Mouse (Mus musculus) brain, embryonic 18.5 days (tissue): ENCODE measurements at regions not wholly inside any gene's neighbourhood (a gene's known extent, or its start where the extent isn't known, plus 50 kb on each side); places are given as distances from the start of the nearest gene placed in this dataset.

Source experiments
- DNase-seq: peaks from one replicate; pipeline ENCODE4 v3.0.0-alpha.2; 2012; ENCODE audit warnings: low read depth, low spot score

- DNase-seq, result no peak
Measured at GRCm38 (mm10) chr2:61245526-61245925, 282.5 kb upstream of the Rbms1 start.

DNA sequence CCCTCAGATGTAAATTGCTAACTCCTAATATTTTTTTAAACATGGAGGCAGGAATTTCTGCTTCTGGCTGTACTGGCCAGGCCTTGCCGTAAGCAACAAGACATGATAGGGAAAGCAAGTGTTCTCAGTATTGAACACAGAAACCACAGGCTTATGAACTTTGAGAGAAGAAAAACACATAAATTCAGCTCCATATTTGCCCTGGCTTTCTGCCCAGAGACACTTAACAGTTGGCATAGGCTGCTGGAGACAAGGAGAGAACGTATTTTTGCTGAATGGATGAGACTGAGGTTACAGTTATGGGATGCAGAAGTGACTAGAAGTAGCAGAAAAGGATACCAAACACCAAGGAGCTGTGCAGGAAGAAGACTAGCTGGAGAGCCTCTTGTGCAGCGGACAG, 258.7 kb upstream of the Rbms1 start:
- DNase-seq, result no peak

- DNase-seq, result no peak
Measured at GRCm38 (mm10) chr2:61221157-61221556, 258.2 kb upstream of the Rbms1 start.

DNA sequence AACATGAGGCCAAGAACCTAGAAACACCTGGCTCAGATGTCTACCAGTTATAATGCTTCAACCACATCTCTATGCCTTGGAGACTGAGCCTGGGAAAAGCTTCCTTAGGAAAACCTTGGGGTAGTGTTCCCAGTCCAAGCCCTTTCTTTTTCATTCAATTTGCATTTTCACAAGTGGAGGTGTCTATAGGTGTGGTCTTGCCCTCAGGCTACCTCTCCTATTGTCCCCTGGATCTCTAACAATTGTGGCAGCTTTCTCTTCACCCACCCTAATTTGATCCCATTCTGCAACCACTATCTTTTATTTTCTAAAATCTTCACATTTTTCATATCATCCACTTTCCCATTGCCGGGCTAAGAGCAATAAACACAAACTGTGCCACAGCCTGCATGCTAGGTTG, 251.0 kb upstream of the Rbms1 start:
- DNase-seq, result no peak

DNA sequence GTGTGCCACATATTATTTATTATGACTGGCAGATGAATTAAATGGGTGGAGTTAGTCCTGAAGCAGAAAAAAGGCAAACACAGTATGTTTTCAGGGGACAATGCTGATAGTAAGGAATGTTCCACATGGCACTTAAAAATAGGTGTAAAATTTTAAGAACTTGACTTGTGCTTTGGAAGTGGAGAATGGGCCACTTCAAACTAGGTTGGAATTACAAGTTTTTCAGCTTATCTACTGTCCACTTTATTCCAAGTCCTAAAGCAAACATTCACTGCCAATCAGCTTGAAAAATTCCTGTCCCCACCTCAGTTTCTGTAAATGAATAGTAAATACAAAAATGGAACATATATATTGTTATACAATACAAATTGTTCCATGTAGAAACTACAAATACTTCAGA, 238.4 kb upstream of the Rbms1 start:
- no peak for DNase-seq

GRCm38 (mm10) chr2:61193976-61194375, 231.0 kb upstream of the Rbms1 start:
- DNase-seq, result no peak

DNA sequence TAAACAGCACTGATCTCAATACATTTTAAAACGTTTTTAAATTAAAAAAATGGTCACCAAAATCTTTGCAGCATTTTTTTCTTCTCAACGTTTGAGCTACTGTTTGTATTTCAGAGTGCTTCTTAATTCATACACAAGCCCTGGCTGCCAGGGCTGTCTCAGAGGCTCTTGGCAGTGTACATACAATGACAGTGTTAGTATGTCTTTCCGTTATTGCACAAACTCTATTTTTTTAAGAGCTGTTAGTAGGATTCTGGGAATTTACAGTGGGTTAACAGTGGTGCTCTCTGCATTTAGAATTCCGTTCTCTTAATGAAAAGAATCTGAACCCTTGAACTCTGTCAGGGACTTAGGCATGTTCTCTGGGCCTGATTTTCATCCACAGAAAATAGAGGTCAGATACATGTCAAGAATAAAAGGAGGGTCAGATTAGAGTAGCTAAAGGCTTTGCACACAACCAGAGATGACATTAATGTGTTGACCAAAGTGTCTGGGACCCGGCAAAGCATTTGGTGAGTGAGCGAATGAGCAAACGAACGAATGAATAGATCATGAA, 219.5 kb upstream of the Rbms1 start:
- no peak for DNase-seq

DNA sequence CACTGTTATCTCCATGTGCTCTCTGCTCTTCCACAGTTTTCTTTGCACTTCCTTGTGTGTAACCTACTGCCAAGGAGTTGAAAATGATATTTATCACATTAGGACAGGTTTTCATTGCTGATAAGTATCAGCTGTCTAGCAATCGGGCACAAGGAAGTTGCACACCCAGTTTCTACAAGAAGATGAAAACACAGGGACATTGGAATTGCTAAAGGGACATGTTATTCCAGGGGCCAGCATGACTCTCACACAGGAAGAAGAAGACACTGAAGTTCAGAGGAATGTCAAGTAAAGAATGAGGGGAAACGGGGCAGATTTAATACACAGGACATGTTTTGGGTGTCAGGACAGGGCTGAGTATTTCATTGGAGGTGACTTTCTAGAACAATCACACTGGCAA, 214.8 kb upstream of the Rbms1 start:
- no peak for DNase-seq

DNA sequence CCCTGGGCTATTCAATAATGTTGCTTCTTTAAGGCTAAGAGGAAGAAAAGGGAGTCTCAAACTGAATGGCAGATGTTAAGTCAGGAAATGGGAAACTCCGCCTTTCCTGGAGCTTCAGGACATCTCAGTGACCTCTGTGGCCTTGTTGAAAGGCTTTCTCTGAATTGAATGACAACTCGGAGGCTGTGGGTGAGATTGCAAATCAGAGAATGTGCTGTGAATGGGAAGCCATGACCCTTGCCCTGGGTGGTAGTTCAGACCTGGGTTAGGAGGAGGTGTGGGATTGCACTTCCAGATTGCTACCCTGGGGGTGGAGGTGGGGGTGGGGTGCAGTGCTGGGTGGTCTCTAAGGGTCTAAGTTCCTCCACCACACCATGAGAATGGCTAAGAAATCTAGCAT, 213.8 kb upstream of the Rbms1 start:
- DNase-seq, result no peak

GRCm38 (mm10) chr2:61173581-61173980, 210.6 kb upstream of the Rbms1 start:
- DNase-seq, result no peak

DNA sequence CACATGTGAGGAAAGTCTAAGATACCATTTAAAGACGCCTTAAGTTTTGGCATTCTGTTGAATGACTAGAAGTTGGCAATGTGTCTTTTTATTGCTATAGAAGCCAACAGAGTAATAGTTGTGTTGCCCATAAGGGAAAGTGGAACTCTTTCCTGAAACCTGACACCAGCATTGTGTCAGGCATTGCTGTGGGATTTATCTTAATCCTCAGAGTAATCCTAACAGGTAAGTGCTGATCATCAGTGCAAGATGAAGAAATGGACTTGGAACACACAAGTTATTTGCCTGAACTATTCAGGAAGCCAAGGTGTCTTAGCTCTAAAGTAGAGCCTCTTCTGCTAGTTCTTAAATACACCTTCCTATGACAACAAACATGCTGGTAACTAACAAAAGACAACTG, 198.3 kb upstream of the Rbms1 start:
- DNase-seq, result no peak

GRCm38 (mm10) chr2:61159761-61160160, 196.8 kb upstream of the Rbms1 start:
- no peak for DNase-seq

- no peak for DNase-seq
Measured at GRCm38 (mm10) chr2:61138998-61139631, 176.1 kb upstream of the Rbms1 start.

- DNase-seq, result no peak
Measured at GRCm38 (mm10) chr2:61138625-61138997, 175.6 kb upstream of the Rbms1 start.

DNA sequence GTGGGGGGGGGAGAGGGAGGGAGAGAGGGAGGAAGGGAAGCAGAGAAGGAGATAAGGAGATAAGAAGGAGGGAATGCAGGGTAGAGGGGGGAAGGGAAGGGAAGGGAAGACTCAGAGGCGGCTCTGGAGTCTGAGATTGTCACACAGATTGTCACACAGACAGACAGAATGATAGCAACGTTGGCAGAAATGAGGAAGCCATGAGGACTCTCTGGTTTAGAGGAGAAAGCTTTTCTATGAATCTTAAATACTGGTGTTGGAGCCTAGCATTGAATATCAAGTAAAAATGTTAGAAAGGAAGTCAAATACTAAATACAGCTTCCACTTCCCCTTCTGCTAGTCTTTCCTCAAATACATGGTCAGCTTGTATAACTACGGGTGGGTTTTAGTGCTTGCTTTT, 174.4 kb upstream of the Rbms1 start:
- no peak for DNase-seq

DNA sequence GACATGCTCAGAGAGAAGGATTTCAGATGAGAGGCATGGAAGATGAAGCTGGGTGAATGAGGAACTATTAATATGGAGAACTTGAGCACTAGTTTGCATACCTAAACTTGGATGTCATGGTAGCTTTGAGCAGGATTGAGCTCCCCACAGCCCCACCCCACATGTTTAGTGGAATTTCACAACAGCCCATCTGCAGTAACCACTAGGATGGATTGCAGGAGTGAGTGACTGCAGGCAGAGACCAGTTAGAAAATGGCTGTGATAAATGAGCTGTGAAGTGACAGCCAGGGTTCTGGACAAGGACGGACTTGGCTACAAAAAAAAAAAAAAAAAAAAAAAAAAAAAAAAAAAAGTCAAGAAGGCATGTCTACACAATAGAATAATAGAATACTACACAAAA, 173.9 kb upstream of the Rbms1 start:
- DNase-seq, result no peak

- DNase-seq, result no peak
Measured at GRCm38 (mm10) chr2:61123046-61123806, 160.2 kb upstream of the Rbms1 start.

DNA sequence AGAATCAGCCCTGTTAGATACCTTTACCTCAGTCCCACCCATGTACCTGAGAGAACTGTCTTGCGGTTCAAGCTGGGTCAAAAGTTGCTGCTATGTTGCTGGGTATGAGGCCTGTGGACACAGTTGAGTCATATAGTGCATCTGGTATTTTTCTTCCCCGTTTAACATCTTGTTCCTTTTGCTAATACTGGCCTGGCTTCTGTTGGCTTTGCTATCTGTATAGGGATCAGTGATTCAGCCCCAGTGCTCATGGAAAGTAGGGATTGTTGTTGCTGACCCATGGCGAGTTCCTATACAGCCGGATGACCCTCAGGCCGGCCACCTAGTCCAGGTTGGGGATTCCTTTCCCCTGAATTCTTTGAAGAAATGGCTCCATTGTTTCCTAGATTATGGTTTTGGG, 158.3 kb upstream of the Rbms1 start:
- DNase-seq, result no peak

DNA sequence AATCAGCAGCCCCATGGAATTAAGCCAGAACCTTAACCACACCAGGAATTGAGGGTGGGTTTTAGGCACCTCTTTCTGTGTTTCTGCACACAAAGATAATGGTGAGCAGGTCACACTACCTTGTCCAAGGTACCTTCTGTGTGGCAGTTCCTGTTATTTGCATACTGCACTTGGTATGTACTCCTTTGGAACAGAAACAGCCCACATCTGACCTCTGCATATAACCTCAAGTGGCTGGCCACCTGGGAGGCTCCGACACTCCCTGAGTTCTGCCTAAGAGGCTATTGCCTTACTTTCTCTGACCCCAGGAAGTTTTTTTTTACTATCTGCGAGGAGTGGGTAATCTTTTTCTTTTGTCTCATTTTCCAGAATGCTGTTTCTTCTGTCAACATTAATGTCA, 151.6 kb upstream of the Rbms1 start:
- DNase-seq, result no peak

DNA sequence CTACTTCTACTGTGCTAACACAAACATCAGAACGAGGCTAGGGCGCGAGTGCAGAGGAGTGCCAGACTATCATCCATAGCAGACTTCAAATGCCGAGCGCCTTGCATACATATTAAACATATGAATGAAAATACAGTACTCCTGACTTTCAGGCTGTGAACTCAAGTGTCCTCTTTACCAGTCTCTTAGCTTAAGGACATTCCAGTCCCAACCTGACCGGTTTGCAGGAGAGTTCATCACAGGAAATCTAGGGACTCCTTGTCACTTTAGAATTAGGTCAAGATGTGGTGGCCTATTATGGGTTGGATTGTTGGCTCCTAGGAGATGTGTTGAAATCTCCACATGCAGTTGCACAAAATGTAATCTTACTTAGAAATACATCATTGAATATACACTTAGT, 150.9 kb upstream of the Rbms1 start:
- DNase-seq, result no peak

GRCm38 (mm10) chr2:61110591-61110990, 147.6 kb upstream of the Rbms1 start:
- DNase-seq, result no peak

DNA sequence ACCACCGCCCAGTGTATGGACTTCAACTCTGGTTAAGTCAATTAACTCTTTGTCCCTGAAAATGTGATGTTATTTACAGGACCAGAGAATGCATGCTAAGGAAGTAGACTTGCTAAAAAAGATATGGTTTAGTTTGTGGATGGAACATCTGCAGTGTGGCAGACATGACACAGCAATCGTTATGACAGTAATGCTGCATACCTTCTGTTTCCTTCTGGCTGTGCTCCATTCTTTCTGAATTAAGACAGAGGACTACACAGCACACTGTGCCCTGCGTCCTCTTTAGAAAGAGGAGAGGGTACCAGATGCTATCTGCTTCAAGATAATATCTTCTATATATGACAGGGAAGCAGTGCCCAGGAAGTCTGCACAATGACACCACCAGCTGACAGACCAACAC, 146.6 kb upstream of the Rbms1 start:
- no peak for DNase-seq

DNA sequence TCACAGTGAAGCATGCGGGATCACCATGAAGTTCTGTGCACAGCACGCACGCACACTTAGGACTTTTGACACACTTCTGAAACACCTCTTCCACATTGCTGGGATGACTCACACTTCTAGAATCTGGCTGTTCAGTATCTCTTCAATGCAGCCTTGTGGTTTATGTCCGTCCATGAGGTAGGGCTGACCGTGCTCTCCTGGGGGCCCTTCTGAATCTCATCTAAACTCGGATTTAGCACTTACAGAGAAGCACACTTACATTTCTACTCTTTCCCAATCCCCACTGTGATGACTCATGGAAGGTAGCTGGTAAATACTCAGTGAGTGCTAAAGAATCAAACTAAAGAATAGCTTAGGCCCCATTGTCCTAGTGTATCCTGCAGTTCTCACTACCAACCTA, 142.2 kb upstream of the Rbms1 start:
- no peak for DNase-seq
